Mouse (Mus musculus) ZHBTc4 (cell line): ENCODE results near the gene Ubap2.
A peak's percentile ranks its signal among the peaks of the same experiment; 100 is the strongest.

Experiments
- DNase-seq: peaks from one replicate; pipeline ENCODE4 v3.0.0-alpha.2; 2011; ENCODE audit warnings: low read depth, low spot score

Ubap2 gene

GRCm38 (mm10) chr4:41165693-41166475, 109.1 kb downstream of the Ubap2 start:
- peak; percentile 84 for DNase-seq

- DNase-seq: peak; percentile 87
Measured at GRCm38 (mm10) chr4:41164974-41165373, 110.0 kb downstream of the Ubap2 start.

GRCm38 (mm10) chr4:41161232-41161631, 113.7 kb downstream of the Ubap2 start:
- no peak for DNase-seq

- no peak for DNase-seq
Measured at GRCm38 (mm10) chr4:41158251-41158650, 116.7 kb downstream of the Ubap2 start.

- DNase-seq: peak; percentile 81
Measured at GRCm38 (mm10) chr4:41156961-41157360, 118.0 kb downstream of the Ubap2 start.

GRCm38 (mm10) chr4:41153146-41153545, 121.8 kb downstream of the Ubap2 start:
- peak; percentile 42 for DNase-seq

GRCm38 (mm10) chr4:41151186-41151585, 123.8 kb downstream of the Ubap2 start:
- peak; percentile 63 for DNase-seq

- peak; percentile 74 for DNase-seq
Measured at GRCm38 (mm10) chr4:41149891-41150290, 125.1 kb downstream of the Ubap2 start.
